Mouse (Mus musculus) liver (tissue): ENCODE results near the gene Per1.

ENCODE experiments used
- DNase-seq: peaks from one replicate; pipeline ENCODE4 v3.0.0-alpha.2; 2020; ENCODE audit warnings: mixed read lengths

Gene Per1

GRCm38 (mm10) chr11:69065394-69065925 lies 29.6 kb upstream of the Per1 start:
- no peak for DNase-seq

- peak; percentile 77 for DNase-seq
Measured at GRCm38 (mm10) chr11:69066163-69066861, 28.7 kb upstream of the Per1 start.

- DNase-seq: peak; percentile 92
Measured at GRCm38 (mm10) chr11:69066956-69067355, 28.1 kb upstream of the Per1 start.

- DNase-seq: peak; percentile 28
Measured at GRCm38 (mm10) chr11:69067601-69068000, 27.4 kb upstream of the Per1 start.

- DNase-seq: peak; percentile 35
Measured at GRCm38 (mm10) chr11:69070093-69070492, 24.9 kb upstream of the Per1 start.

- DNase-seq: peak; percentile 96
Measured at GRCm38 (mm10) chr11:69070590-69071222, 24.3 kb upstream of the Per1 start, which contains the start of gene Tmem107. TSS of gene Tmem107 (plus strand) at chr11:69070806.

- DNase-seq: no peak
Measured at GRCm38 (mm10) chr11:69071262-69071661, 23.8 kb upstream of the Per1 start.

- no peak for DNase-seq
Measured at GRCm38 (mm10) chr11:69072234-69072633, 22.8 kb upstream of the Per1 start.

GRCm38 (mm10) chr11:69072666-69073064 lies 22.4 kb upstream of the Per1 start:
- peak; percentile 38 for DNase-seq

GRCm38 (mm10) chr11:69073065-69073888 lies 21.7 kb upstream of the Per1 start:
- DNase-seq: peak; percentile 85

- DNase-seq: no peak
Measured at GRCm38 (mm10) chr11:69073951-69074775, 20.9 kb upstream of the Per1 start.

- DNase-seq: no peak
Measured at GRCm38 (mm10) chr11:69074776-69075069, 20.3 kb upstream of the Per1 start.

- no peak for DNase-seq
Measured at GRCm38 (mm10) chr11:69075764-69076479, 19.1 kb upstream of the Per1 start.

- DNase-seq: no peak
Measured at GRCm38 (mm10) chr11:69076572-69076971, 18.4 kb upstream of the Per1 start.

- DNase-seq: no peak
Measured at GRCm38 (mm10) chr11:69077316-69077715, 17.7 kb upstream of the Per1 start.

GRCm38 (mm10) chr11:69078041-69078440 lies 17.0 kb upstream of the Per1 start:
- DNase-seq: no peak

GRCm38 (mm10) chr11:69078805-69079438 lies 16.1 kb upstream of the Per1 start:
- no peak for DNase-seq

GRCm38 (mm10) chr11:69080102-69080854 lies 14.7 kb upstream of the Per1 start:
- no peak for DNase-seq

GRCm38 (mm10) chr11:69080855-69081222 lies 14.2 kb upstream of the Per1 start:
- no peak for DNase-seq

- no peak for DNase-seq
Measured at GRCm38 (mm10) chr11:69081613-69082012, 13.4 kb upstream of the Per1 start.

GRCm38 (mm10) chr11:69085608-69086007 lies 9.4 kb upstream of the Per1 start:
- DNase-seq: no peak
